Mouse (Mus musculus): ENCODE results near the gene Casp3. TPM values are rescaled to one million over a fixed set of nuclear protein-coding genes. Genes with fewer than 3 reads are reported as not detected.

Casp3 gene
- polyA plus RNA-seq, 1 experiment from 2014 or later: 139 TPM

Other genes starting within 250 kb of the Casp3 start
- 12.2 and 12.5 TPM in 2 replicates for gene Acsl1, start 146.3 kb upstream of the Casp3 start, polyA plus RNA-seq (2016; fragmentation: Nextera tagmentation; extraction: Ambion mirVana)
- 16.4 and 17.7 TPM in 2 replicates for gene Cenpu, start 65.3 kb upstream of the Casp3 start, polyA plus RNA-seq (2016; fragmentation: Nextera tagmentation; extraction: Ambion mirVana)
- 13.5 and 17.6 TPM in 2 replicates for gene Primpol, start 79 bp upstream of the Casp3 start, polyA plus RNA-seq (2016; fragmentation: Nextera tagmentation; extraction: Ambion mirVana)
- 14.7 and 18.4 TPM in 2 replicates for gene Irf2, start 122.4 kb downstream of the Casp3 start, polyA plus RNA-seq (2016; fragmentation: Nextera tagmentation; extraction: Ambion mirVana)